Mouse (Mus musculus) spleen, postnatal 36 days (tissue): Measurements from ENCODE around the gene Rgs9bp.

Experiments
- DNase-seq, 2 experiments: peaks; one replicate each; pipeline ENCODE4 v3.0.0; 2022; ENCODE audit warnings: low spot score in 2 of 2, mixed read lengths in 1 of 2

Gene Rgs9bp

GRCm38 (mm10) chr7:35585191-35586054, at the start of gene Rgs9bp:
Gene Rgs9bp, minus strand, starts transcription at chr7:35585582.
- peak; percentile 20 to 36 for DNase-seq

DNA sequence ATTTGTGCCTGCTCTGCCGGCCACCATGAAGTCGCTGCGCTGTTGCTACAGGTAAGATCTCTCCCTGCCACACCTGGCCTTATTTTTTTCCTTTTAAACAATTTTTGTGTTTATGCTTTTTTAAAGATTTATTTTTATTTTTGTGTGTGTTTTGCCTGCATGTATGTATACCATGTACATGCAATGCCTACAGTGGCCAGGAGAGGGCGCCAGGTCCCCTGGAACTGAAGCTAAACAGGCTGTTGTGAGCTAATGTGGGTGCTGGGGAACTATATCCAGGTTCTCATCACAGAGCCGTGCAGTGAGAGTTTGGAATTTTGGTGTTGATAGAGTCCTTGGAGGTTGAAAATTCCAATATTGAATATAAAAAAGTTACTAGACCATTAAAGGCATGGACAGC, 43.1 kb upstream of the Rgs9bp start:
- no peak for DNase-seq

- no peak for DNase-seq
Observed at GRCm38 (mm10) chr7:35627371-35627770, 42.0 kb upstream of the Rgs9bp start.

DNA sequence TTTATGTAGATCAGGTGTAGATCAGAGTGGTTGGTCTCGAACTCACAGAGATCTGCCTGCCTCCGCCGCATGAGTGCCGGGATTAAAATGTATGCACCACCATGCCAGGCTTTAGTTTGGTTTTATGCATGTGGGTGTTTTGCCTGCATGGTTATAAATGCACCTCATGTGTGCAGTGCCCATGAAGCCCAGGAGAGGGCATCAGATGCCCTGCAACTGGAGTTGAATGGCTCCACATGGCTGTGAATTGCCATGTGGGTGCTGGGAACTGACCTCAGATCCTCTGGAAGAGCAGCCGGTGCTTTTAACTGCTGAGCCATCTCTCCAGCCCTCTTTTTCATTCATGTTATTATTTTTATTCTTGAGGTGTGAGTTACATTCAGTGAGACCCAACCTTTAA, 40.7 kb upstream of the Rgs9bp start:
- DNase-seq = no peak

GRCm38 (mm10) chr7:35622626-35623025, 37.2 kb upstream of the Rgs9bp start:
- DNase-seq = no peak

DNA sequence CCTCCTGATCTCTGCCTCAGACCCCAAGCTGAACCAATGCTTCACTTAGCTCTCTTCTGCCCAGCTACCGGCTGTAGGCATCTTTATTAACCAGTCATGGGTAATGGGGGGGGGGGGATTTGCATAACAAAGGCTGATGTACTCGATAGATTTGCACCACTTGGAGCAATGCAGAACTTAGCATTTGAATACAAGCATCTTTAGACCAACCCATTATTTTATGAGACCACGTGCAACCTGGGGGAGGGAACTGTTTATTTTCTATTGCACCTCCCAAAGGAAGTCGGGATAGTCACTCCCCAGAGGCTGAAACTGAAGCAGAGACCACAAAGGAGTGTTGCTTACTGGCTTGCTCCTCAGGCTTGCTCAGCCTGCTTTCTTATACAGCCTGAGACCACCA, 32.1 kb upstream of the Rgs9bp start:
- no peak for DNase-seq

GRCm38 (mm10) chr7:35609245-35609644, 23.9 kb upstream of the Rgs9bp start:
- no peak for DNase-seq

DNA sequence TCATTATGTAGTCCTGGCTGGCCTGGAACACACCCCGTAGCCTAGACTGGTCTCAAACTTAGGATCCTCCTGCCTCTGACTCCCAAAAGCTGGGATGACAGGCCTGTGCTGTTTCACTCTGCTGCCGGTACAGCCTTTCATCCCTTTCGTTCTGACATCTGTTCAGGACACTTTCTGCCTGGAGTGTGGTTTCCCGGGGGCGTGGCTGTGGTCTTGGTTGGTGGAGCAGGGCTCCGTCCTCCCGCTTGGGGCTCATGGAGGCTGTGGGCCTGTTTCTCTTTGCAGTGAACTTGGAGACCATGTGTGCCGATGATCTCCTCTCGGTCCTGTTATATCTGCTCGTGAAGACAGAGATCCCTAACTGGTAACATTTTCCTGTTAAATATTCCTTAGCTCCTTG, 21.4 kb upstream of the Rgs9bp start:
- DNase-seq = no peak

GRCm38 (mm10) chr7:35602766-35603165, 17.4 kb upstream of the Rgs9bp start:
- DNase-seq = no peak

DNA sequence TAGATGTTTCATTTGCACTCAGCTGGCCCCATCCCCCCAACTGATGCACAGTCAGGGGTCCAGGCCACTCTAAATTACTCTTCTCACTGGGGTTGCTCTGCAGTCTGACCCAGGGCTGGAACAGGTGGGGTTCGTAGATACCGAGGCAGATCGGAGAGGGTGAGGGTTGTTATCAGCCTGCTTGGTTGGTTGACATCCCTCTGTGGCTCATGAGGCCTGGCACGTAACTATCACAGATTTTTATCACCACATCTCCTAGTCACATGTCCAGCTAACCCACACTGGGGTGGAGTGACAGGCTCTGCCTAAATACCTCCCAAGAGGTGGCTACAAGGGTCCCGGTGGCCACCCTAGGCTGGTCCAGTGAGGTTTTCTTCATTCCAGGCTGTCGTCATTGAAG, 15.7 kb upstream of the Rgs9bp start:
- no peak for DNase-seq

DNA sequence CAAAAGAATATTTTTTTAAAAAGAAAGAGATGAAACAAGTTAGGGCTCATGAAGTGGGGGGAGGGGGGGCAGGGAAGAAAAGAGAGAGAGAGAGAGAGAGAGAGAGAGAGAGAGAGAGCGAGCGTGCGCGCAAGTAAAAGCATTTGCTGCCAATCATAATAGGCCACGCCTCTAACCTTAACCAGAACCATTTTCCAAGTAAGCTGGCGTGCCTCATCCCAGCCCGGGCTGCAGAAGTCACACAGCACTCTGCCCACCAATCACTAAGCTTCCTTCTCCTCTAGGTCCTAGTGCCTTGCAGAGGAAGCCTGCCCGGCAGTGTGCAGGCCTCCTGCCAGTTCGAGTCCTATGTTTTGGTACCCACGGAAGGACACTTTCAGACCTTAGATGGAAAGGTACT, 14.6 kb upstream of the Rgs9bp start:
- DNase-seq = no peak

GRCm38 (mm10) chr7:35599492-35599891, 14.1 kb upstream of the Rgs9bp start:
- DNase-seq = no peak

GRCm38 (mm10) chr7:35594311-35594710, 8.9 kb upstream of the Rgs9bp start:
- no peak for DNase-seq

DNA sequence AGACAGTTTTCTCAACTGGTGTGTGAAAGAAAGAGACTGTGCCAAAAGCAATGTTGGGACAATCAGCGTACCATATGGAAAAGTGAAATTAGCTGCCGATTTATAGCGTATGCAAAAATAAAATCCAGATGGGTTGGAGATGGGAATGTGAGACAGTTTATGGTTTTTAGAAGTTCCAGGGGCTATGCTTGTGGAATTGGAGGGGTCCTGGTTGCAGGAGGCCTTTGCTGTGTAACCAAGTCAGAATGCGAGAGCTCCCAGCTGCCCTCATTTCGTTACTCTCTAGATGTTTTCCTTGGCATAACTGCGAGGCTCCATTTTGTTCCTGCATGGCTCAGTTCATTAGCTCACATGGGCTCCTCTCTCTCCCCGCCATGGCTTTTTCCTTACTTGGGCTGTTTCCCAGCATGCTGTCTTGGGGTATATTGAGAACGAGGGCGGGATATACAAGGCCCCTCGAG, 5.4 kb upstream of the Rgs9bp start:
- no peak for DNase-seq

DNA sequence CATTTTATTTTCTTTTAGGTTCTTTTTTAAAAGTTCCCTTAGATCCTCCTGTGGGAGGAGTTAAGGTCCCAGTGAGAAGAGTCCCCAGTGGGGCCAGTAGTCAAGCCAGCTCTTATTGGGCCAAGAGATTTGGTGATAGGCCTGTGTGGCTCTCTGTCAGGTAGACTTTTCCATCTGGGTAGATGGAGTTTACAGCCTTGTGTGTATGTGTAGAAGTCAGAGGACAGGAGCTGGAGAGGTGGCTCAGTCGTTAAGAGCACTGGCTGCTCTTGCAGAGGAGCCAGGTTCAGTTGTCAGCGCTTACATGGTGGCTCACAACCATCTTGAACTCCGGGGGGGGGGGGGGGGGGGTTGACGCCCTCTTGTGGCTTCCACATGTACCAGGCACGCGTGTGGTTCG, 4.1 kb upstream of the Rgs9bp start:
- DNase-seq = no peak

- DNase-seq = no peak
Observed at GRCm38 (mm10) chr7:35588680-35589428, 3.5 kb upstream of the Rgs9bp start.

DNA sequence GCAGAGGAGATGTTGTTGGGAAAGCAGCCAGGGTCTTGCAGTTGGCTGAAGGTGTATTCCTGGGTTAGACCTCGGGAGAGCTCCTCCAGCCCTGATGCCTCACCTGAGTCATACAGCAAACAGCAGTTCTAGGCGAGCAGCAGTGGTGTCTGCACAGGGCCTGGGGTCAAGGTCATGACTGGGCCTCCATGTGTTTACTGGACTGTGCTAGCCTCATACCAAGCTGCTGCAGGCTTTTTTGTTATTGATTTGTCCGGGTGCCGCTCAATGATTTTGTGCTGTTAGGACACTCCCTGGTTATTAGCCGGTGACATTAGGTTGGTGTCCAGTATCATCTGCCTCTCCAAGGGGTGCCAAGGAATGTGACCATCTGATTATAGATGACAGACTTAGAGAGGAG, 2.3 kb upstream of the Rgs9bp start:
- DNase-seq = no peak

GRCm38 (mm10) chr7:35586906-35587445, 1.6 kb upstream of the Rgs9bp start:
- no peak for DNase-seq

DNA sequence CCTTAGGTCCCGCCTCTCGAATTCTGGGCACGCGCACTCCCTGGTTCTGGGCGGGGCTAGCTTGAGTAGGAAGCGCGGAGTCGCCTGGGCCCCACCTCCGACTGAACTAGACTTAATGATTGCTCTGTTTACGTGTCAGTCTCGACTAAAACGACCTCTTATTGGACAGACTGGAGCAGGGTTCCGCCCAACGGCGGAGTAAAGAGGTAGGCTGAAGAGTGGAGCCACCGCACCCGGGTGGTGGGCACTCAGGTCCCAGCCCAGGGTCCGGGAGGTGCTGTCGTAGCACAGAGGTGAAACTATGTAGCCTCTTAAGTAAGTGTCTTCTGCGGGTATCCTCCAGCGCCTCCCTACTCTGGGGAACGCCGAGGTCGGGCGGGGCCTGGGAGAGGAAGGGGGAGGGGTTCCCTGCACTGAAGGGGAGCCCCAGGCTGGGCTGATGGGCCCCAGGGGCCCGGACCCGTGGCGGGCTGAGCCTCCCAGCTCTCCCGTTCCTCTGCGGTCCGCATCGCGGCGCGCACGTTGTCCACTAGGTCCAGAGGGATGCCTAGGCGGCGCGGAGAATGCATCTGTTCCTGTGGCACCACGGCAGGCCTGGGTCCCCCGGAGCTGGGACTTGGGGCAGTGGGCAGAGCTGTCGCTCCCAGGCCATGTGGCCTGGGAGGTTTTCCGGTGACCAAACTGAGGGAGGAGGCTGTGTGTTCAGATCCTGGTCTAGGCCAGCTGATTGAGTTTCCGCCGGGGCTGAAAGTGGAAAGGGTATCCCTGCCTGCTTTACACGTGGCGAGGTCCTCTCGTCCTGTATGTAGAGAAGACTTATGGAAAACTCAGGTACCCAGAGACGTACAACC, 898 bp upstream of the Rgs9bp start, which contains the start of gene Ankrd27:
TSS of gene Ankrd27 (plus strand) at position 190 of the 851 bp plus-strand sequence.
- peak; percentile 93 to 94 for DNase-seq

GRCm38 (mm10) chr7:35584786-35585190, 594 bp downstream of the Rgs9bp start:
- peak in 1 of 2 experiments; percentile 20 for DNase-seq

DNA sequence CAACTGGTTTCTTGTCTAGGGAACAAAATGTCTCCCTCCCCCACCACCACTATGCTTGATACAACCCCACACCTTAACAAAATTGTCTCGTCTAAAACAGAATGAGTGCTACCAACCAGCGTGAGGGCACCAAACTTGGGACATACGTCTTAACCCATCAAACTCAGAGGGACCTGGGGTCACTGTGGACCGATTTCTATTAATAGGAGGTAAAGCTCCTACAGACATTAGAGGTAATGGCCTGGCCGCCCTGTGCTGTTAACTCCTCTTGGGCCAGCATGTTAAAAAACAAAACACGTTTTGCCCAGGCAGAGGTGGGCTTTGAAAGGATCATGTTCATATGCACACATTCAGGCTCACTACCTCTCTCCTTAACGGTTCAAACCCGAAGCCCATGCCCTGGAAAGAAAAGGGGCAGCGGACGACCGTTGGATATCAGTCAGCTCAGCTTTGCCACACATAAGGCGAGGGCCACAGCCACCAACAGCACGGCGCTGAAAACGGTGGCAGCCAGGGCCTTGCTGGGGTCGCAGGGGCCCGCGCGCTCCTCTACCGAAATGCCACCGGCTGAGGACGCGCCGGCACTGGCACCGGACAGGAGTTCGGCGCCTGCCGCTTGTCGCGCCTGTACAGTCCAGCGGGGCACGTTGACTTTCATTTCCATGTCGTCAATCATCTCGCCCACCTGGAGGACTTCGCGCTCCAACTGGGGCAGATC, 1.2 kb downstream of the Rgs9bp start:
- DNase-seq = no peak
